Mouse (Mus musculus): ENCODE measurements around the gene Smg6. TPM values are rescaled to one million over a fixed set of nuclear protein-coding genes. Genes with fewer than 3 reads are reported as not detected.

The Smg6 gene
- total and polyA plus RNA-seq, 2 experiments from 2014 or later: 7.1 to 21.1 TPM

DNA sequence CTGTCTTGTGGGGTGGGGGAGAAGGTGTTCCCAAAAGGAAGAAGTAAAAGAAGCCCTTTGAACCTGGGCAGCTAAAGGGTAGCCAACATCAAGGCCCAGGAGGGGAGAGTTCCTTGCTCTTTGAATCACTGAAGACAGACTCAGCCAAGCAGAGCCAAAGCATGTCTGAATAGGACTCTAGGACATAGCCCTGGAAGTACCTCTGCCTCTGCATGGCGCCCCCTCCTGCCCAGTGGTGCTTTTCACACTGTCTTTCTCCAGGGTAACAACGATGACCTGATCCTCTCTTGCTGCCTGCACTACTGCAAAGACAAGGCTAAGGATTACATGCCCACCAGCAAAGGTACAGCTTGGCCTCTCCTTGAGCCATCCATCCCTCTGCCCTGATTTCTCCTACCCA lies 233.9 kb downstream of the Smg6 start:
- H3K4me1 ChIP-seq (ENCODE audit: control insufficient read depth, insufficient read depth): peaks cover 6% of the 10 kb centered on the region; the same call in 1 of the 2 replicates

DNA sequence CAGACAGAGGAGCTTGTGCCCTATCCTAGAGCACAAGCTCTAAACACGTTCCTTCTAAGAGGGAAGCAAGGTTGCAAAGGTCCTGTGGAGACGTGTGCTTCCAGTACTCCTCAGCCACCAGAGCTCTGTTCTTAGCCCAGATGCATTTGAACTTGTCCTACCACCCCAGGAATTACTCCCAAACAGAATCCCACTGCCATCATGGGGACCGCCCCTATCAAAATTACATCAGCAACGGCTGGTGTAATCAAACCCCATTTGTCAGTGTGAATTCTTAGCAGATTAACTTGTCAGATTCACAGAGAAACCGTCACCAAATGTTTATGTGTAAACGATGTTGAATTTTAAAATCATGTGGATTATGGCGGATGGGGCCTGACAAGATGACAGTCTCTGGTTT lies 235.3 kb downstream of the Smg6 start:
- H3K4me1 ChIP-seq (ENCODE audit: control insufficient read depth, insufficient read depth): peaks cover 9% of the 10 kb centered on the region; the same call in 1 of the 2 replicates
- H3K27me3 ChIP-seq (ENCODE audit: control insufficient read depth, insufficient read depth, low read length): peaks cover 13% of the 10 kb centered on the region
- no peaks in the 10 kb centered on the region for H3K9me3 ChIP-seq (replicated peaks; ENCODE audit: control insufficient read depth, low read length)
- ATAC-seq (ENCODE audit: insufficient read depth, low read depth): no peak
- TF ChIP-seq EP300 (IDR thresholded peaks at IDR 0.05; ENCODE audit: low read depth): no peak
- H3K9ac ChIP-seq (replicated peaks; ENCODE audit: low read depth, low read length): no peak overlapping the region
- WGBS: 77% methylated on average over 7 of the region's 7 CpGs
- no peak overlapping the region for H3K27ac ChIP-seq (ENCODE audit: low read depth)
- no peak for DNase-seq (ENCODE audit: low spot score)
- H3K36me3 ChIP-seq (replicated peaks; ENCODE audit: control insufficient read depth, insufficient read depth, low read length): peaks cover 57% of the 10 kb centered on the region
- H3K4me3 ChIP-seq (ENCODE audit: low read depth, low read length): no peak overlapping the region
- H3K4me2 ChIP-seq (ENCODE audit: low read depth, low read length): no peak overlapping the region

More for the DNA sequence above, 233.9 kb downstream of the Smg6 start:
- WGBS: 45% methylated on average over 2 of the region's 2 CpGs
- ATAC-seq (ENCODE audit: insufficient read depth, low read depth) (peak; percentile 21; the same call in 1 of the 2 replicates), DNase-seq (ENCODE audit: low spot score) (no peak)
- no peak overlapping the region for H3K4me2 ChIP-seq (ENCODE audit: low read depth, low read length)
- no peaks in the 10 kb centered on the region for H3K9me3 ChIP-seq (replicated peaks; ENCODE audit: control insufficient read depth, low read length)
- H3K27me3 ChIP-seq (ENCODE audit: control insufficient read depth, insufficient read depth, low read length): no peaks in the 10 kb centered on the region
- TF ChIP-seq EP300 (IDR thresholded peaks at IDR 0.05; ENCODE audit: low read depth): no peak
- peak; percentile 48 for TF ChIP-seq CTCF (IDR thresholded peaks at IDR 0.05; ENCODE audit: low read depth)
- H3K27ac ChIP-seq (ENCODE audit: low read depth): no peak overlapping the region
- H3K9ac ChIP-seq (replicated peaks; ENCODE audit: low read depth, low read length): no peak overlapping the region
- peaks cover 53% of the 10 kb centered on the region for H3K36me3 ChIP-seq (replicated peaks; ENCODE audit: control insufficient read depth, insufficient read depth, low read length)
- H3K4me3 ChIP-seq (ENCODE audit: low read depth, low read length): no peak overlapping the region

DNA sequence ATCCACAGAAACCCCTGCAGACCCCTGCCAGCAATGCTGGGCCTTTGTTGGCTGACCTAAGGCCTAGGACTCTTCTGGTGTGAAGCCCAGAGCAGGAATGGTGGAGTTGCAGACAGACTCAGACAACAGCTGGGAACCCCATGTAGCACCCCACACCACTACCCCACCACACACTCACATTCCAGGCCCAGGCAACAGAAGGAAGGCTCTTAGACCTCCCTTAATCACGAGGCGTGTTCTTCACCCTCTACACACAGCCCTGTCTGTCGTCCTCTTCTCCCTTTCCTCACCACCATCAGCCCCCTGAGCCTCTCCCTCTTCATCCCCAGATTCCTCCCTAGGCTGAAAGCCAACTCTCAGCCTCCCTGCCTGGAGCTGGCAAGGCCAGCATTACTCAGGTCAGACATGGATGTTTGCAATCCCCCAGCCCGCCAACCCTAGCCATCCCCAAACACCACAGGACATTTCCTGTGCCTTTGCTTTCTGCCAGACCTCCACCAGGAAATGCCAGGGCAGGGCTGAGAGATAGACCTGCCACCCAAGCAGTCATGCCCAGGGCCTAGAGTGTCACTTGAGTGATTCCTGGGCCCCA lies 235.9 kb downstream of the Smg6 start:
- no peak for TF ChIP-seq EP300 (IDR thresholded peaks at IDR 0.05; ENCODE audit: low read depth)
- no peak for TF ChIP-seq CTCF (IDR thresholded peaks at IDR 0.05; ENCODE audit: low read depth)
- ATAC-seq (ENCODE audit: insufficient read depth, low read depth): no peak
- H3K36me3 ChIP-seq (replicated peaks; ENCODE audit: control insufficient read depth, insufficient read depth, low read length): peaks cover 52% of the 10 kb centered on the region

DNA sequence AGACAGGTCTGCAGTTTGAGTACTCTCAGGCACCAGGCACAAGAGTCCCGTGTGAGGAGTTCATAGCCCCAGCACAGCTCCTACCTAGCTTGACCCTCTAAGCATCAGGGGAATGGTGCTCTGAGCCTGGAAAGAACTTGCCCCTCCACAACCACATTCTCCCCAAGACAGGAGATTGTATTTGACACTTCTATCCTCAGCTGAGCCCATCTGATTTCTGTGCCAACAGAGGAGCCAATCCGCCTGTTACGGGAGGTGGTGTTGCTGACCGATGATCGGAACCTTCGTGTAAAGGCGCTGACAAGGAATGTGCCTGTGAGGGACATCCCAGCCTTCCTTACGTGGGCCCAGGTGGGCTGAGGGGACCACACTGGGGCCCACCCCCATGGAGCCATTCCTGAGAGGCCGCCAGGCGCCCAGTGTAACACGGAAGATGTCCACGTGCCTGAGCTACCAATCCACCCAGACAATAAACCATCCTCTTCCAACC lies 237.0 kb downstream of the Smg6 start:
- WGBS: 76% methylated on average over 12 of the region's 12 CpGs
- Histone ChIP-seq H3K36me3 (replicated peaks; ENCODE audit: control insufficient read depth, insufficient read depth, low read length) (peaks cover 52% of the 10 kb centered on the region), H3K9me3 (replicated peaks; ENCODE audit: control insufficient read depth, low read length) (no peaks in the 10 kb centered on the region), H3K27ac (ENCODE audit: low read depth) (no peak overlapping the region), H3K27me3 (ENCODE audit: control insufficient read depth, insufficient read depth, low read length) (peaks cover 23% of the 10 kb centered on the region), H3K4me1 (ENCODE audit: control insufficient read depth, insufficient read depth) (peaks cover 3% of the 10 kb centered on the region; the same call in 1 of the 2 replicates), H3K4me3 (ENCODE audit: low read depth, low read length) (no peak overlapping the region), H3K4me2 (ENCODE audit: low read depth, low read length) (no peak overlapping the region), H3K9ac (replicated peaks; ENCODE audit: low read depth, low read length) (no peak overlapping the region)
- no peak for TF ChIP-seq CTCF (IDR thresholded peaks at IDR 0.05; ENCODE audit: low read depth)
- no peak for TF ChIP-seq EP300 (IDR thresholded peaks at IDR 0.05; ENCODE audit: low read depth)
- DNase-seq (ENCODE audit: low spot score) (no peak), ATAC-seq (ENCODE audit: insufficient read depth, low read depth) (no peak)

More for the DNA sequence above, 235.9 kb downstream of the Smg6 start:
- WGBS: 49% methylated on average over 4 of the region's 4 CpGs
- no peak overlapping the region for H3K4me3 ChIP-seq (ENCODE audit: low read depth, low read length)
- no peak overlapping the region for H3K4me2 ChIP-seq (ENCODE audit: low read depth, low read length)
- no peaks in the 10 kb centered on the region for H3K9me3 ChIP-seq (replicated peaks; ENCODE audit: control insufficient read depth, low read length)
- peak overlapping the region; percentile 18; the same call in 1 of the 2 replicates for H3K27ac ChIP-seq (ENCODE audit: low read depth)
- no peak overlapping the region for H3K9ac ChIP-seq (replicated peaks; ENCODE audit: low read depth, low read length)
- no peak for DNase-seq (ENCODE audit: low spot score)
- peaks cover 19% of the 10 kb centered on the region for H3K27me3 ChIP-seq (ENCODE audit: control insufficient read depth, insufficient read depth, low read length)
- peaks cover 10% of the 10 kb centered on the region; the same call in 1 of the 2 replicates for H3K4me1 ChIP-seq (ENCODE audit: control insufficient read depth, insufficient read depth)

- Histone ChIP-seq H3K36me3 (replicated peaks; ENCODE audit: control insufficient read depth, insufficient read depth, low read length) (peaks cover 52% of the 10 kb centered on the region), H3K9me3 (replicated peaks; ENCODE audit: control insufficient read depth, low read length) (no peaks in the 10 kb centered on the region), H3K4me2 (ENCODE audit: low read depth, low read length) (no peak overlapping the region), H3K27ac (ENCODE audit: low read depth) (peak overlapping the region; percentile 40; the same call in 1 of the 2 replicates), H3K4me3 (ENCODE audit: low read depth, low read length) (no peak overlapping the region), H3K27me3 (ENCODE audit: control insufficient read depth, insufficient read depth, low read length) (peaks cover 29% of the 10 kb centered on the region), H3K4me1 (ENCODE audit: control insufficient read depth, insufficient read depth) (peaks cover 3% of the 10 kb centered on the region; the same call in 1 of the 2 replicates), H3K9ac (replicated peaks; ENCODE audit: low read depth, low read length) (no peak overlapping the region)
- DNase-seq (ENCODE audit: low spot score) (no peak), ATAC-seq (ENCODE audit: insufficient read depth, low read depth) (no peak)
- 68% methylated on average over 6 of the region's 6 CpGs for WGBS
- TF ChIP-seq CTCF (IDR thresholded peaks at IDR 0.05; ENCODE audit: low read depth) (no peak), EP300 (IDR thresholded peaks at IDR 0.05; ENCODE audit: low read depth) (no peak)
These were observed 237.8 kb downstream of the Smg6 start for GRCm38 (mm10) chr11:75163379-75163778.
